Mouse (Mus musculus) heart, adult 2 months (tissue): ENCODE measurements around the gene Nyap2.

Experiments used
- CTCF ChIP-seq: fragments of 200-600 bp; IDR thresholded peaks from 2 replicates; pipeline ENCODE4 v1.8.1; 2022; ENCODE audit warnings: antibody characterized with exemption, mild to moderate bottlenecking, moderate library complexity
- POLR2A ChIP-seq: fragments of 200-500 bp; IDR thresholded peaks from 2 replicates; pipeline ENCODE4 v1.6.1; 2011; ENCODE audit warnings: mild to moderate bottlenecking, low read depth, low read length, control low read depth; ENCODE audit not compliant: insufficient read depth

DNA sequence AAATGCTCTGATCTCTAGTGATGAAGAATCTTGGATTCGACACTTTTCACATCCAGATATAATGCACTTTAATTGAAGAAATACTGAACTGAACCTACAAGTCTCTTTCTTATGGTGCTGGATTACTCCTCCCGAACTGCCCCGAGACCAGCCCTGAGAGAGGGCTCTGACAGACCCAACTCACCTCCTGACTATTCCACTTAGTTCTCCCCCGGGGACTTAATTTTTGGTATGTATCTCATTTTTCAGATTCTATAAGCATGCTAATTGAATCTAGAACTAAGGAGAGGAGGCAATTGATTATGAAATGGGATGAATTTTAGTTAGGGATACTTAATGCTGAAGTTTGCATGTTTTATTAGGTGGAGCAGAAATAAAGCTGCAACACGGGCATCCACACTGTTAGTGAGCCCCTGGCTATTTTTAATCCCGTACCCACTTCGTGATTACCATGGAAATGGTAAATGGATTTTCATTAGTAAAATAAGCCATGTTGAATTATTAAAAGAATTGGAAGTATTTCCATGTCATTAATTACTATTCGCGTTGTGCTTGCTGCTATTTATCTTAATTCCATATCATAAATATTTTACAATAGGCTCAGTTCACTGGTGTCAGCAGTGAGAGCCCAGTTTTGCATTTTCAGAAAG lies 1.0 kb downstream of the Nyap2 start:
- TF ChIP-seq POLR2A (no peak), CTCF (no peak)
